Mouse (Mus musculus): ENCODE measurements around the gene Filip1.

The Filip1 gene

GRCm38 (mm10) chr9:79979274-79979673 is 33.4 kb downstream of the Filip1 start:
- CTCF ChIA-PET = no interaction called here

DNA sequence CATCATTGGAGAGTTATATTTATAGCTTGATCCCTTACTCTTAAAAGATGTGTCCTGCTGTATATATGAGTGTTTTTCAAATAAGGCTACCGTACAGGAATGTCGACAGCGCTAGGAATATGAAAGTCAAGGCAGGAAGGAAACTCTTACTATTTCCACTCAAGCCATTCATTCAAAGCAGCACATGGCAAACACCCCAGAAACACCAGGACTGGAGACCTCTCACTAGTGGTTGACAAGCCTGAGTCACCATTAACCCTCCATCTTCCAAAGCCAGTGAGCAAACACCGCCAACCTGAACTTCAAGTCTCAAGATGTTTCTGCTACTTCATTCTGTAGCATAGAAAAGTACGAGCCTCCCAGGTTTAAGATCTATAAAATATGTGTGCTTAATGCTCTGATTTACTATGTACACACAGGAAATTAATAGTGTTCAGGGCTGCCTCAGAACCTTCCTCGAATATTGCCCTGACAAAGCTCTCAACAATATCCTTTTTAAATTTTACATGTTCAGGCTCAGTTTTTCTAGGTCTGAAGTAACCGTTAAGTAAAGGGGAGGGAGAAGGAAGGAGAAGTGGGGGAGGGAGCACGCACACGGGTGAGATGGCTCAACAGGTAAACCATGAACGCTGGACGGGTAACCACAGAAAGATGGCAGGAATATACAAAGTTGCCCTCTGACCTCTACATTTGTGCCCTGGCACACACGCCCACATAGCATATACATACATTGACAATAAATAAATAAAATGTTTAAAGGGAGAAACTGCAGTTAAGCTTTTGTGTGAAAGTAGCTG is 34.2 kb downstream of the Filip1 start:
- CTCF ChIA-PET = interaction anchor here (0.5 kb wide), 1 partner anchor 1522 kb away, joined by 4 read pairs; no protein-coding TSS in a partner anchor

DNA sequence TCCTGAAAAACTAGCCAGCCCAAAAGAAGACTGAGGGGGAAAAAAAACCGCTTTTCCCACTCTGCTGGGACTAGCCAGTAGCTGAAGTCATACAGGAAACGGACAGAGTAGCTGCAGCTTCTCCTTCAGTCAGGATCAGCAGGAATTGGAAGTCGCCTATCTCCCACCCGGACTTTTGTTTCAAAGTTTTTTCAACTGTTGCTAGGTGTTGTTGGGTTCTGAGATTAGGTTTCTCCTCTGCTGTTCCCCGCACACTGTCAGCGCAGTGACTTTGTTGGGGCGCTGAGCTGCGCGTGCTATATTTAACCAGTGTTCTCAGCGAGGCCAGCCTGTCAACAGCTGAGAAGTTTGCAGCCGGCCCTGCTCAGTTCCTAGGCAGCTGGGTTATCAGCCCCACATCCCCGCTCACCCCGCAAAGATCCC is 35.1 kb downstream of the Filip1 start:
- CTCF ChIA-PET = interaction anchor here (0.5 to 0.7 kb wide), 2 partner anchors 100 to 1523 kb away, joined by 4 to 16 read pairs; no protein-coding TSS in a partner anchor

DNA sequence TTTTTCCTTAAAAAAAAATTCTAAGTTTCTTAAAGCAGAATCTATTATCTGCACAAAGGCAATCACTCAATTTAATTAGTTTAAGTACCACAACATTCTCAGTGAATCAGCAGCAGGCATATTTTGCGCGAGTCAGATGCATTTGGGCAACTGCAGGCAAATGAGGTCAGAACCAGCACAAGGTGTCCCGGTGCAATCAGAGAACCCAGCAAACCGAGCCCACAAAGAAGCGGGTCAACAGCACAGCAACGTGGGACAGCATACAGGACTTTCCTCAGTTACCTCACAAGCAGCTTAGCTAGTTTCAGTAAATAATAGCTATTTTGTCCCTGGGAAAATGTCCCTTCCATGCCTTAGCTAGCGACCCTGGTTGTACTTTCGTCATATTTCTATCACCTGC is 35.9 kb downstream of the Filip1 start:
- CTCF ChIA-PET = interaction anchor here (0.7 kb wide), 1 partner anchor 99 kb away, joined by 16 read pairs; no protein-coding TSS in a partner anchor

- CTCF ChIA-PET = no interaction called here
These were observed 37.5 kb downstream of the Filip1 start for GRCm38 (mm10) chr9:79975121-79975520.

DNA sequence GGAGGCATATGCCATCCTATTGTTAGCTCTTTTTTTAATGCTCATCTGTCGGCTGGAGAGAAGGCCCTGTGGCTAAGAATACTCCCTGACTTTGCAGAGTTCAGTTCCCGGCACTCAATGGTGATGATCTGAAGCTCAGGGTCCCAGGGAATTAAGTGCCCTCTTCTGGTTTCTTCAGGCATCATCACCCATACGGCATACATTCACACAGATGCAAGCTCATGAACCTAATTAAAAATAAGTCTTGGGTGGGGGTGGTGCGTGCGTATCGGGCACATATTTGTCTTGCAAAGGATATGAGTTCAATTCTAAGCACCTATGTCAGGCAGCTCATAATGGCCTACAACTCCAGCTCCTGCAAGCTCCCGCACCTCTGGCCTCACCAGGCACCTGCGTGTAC is 39.1 kb downstream of the Filip1 start:
- CTCF ChIA-PET = no interaction called here

DNA sequence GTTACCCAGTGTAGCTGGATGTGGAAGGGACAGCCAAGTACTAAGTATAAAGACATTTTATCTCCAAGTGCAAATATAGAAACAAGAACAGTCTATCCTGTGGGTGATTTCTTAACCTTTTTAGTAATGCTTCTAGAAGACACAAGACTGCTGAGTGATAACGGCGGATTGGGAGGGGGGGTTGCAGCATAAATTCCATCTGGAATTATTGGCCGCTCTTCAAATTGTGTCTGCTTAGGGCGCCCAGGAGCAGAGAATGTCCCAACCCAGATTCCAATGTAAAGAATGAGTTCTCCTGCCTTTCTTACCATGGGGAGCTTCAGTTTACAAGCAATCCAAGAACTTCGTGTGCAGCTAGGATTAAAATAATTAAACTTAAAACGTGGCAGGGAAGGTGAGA is 39.9 kb downstream of the Filip1 start:
- CTCF ChIA-PET = no interaction called here

- CTCF ChIA-PET = no interaction called here
These were observed 41.0 kb downstream of the Filip1 start for GRCm38 (mm10) chr9:79971619-79972018.

DNA sequence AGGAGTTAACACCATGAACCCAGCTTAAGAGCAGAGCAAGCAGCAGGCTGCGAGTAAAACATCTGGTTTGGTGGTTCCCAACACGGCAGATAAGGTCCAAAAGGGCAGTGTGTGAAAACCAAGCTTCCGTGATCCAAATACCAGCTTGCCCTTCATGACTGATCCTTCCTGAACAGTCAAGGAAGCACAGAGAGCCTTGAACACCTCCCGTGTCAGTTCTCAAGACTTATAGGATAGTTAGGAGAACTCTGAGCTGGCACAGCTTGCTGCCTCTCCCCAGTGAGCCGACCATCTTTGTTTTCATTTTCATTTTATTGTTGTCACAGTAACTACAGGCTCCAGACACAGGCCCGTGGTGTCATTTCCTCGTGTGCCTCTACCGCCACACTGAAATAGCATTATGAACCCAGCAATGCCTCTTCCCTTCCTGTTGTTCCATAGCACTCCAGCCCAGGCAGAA is 42.0 kb downstream of the Filip1 start:
- CTCF ChIA-PET = interaction anchor here (0.6 kb wide), 1 partner anchor 28 kb away, joined by 4 read pairs; no protein-coding TSS in a partner anchor

GRCm38 (mm10) chr9:79969544-79969943 is 43.1 kb downstream of the Filip1 start:
- CTCF ChIA-PET = no interaction called here

GRCm38 (mm10) chr9:79966711-79967487 is 45.8 kb downstream of the Filip1 start:
- CTCF ChIA-PET = no interaction called here

- CTCF ChIA-PET = no interaction called here
These were observed 46.9 kb downstream of the Filip1 start for GRCm38 (mm10) chr9:79965600-79966392.

- CTCF ChIA-PET = no interaction called here
These were observed 47.6 kb downstream of the Filip1 start for GRCm38 (mm10) chr9:79965003-79965402.

DNA sequence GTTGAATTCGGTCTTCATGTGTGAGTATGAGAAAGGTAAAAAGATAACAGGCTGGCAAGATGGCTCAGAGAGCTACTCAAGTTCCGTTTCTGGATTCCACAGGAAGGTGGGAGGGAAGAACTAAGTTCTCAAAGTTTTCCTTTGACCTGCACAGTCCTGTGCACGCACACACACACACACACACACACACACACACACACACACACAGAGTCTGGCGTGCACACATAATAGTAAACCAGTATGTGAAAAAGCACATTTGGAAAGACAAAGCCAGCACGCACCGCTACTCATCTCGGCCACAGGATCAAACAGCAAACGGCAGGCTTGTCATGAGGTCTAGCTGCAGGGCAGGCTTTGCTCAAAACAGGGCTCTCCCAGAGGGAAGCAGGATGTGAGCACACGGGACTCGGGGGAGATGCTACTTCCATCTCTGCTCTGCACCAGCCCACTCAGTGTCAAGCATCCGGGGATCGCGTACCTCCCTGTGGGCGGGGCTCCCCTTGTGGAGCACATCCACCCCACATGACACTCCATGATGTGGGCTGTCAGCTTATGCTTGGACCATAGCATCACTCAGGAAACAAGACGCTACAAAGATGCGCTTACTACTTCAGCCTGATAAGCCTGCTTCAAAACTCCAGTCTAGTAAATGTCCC is 50.9 kb downstream of the Filip1 start:
- CTCF ChIA-PET = no interaction called here

DNA sequence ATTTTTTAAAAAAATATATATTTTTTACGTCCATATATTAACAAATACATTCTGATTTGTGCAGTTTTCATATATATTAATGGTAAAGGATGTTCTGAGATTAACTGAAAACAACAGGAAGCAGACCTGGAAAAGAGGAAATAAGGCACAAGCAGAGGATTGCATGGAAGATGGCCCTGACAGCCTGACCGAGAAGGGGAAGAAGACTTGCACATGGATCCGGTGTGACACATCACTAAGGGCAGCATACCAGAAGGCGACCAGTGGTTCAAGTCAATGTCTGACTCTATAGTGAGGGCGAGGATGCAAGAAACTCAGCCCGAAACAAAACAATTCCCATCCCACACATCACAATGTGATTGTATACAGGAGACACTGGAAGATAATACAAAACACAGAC is 52.2 kb downstream of the Filip1 start:
- CTCF ChIA-PET = no interaction called here

DNA sequence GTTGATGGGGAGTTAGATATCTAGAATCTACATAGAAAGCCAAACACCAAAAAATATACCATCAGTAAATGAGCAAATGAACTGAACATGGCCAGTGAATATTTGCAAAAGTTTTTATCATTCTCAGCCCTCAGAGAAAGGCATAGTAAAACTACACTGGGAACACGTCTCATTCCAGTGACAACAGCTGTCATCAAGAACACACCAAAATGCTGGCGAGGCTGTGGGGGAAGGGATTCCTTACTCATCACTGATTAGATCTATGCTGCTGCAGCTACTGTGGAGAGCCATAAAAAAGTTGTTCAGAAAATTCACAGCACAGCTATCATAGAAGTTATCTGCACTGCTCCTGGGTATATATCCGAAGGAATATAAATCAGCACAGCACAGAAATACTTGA is 54.3 kb downstream of the Filip1 start:
- CTCF ChIA-PET = no interaction called here

GRCm38 (mm10) chr9:79954944-79955343 is 57.7 kb downstream of the Filip1 start:
- CTCF ChIA-PET = interaction anchor here (0.7 kb wide), 1 partner anchor 28 kb away, joined by 4 read pairs; no protein-coding TSS in a partner anchor

- CTCF ChIA-PET = no interaction called here
These were observed 60.7 kb downstream of the Filip1 start for GRCm38 (mm10) chr9:79951984-79952383.

- CTCF ChIA-PET = no interaction called here
These were observed 61.3 kb downstream of the Filip1 start for GRCm38 (mm10) chr9:79951339-79951738.

- CTCF ChIA-PET = no interaction called here
These were observed 62.0 kb downstream of the Filip1 start for GRCm38 (mm10) chr9:79950666-79951065.

GRCm38 (mm10) chr9:79950038-79950437 is 62.6 kb downstream of the Filip1 start:
- CTCF ChIA-PET = no interaction called here
